Mouse (Mus musculus) heart, adult 2 months (tissue): ENCODE results near the gene Fosl1. TPM values are rescaled to one million over a fixed set of nuclear protein-coding genes. Genes with fewer than 3 reads are reported as not detected.

Source experiments
- DNase-seq, 2 experiments: peaks; one replicate each; pipeline ENCODE4 v3.0.0; 2021
- H3K27ac ChIP-seq: fragments of 200-600 bp; 2 replicates; pipeline ENCODE4 v1.8.1; 2022
- H3K27me3 ChIP-seq: fragments of 200-500 bp; 2 replicates; pipeline ENCODE4 v1.6.1; 2012; ENCODE audit warnings: mild to moderate bottlenecking, low read length, inconsistent platforms, mixed read lengths; ENCODE audit not compliant: control insufficient read depth, insufficient read depth
- H3K36me3 ChIP-seq: fragments of 200-500 bp; 2 replicates; pipeline ENCODE4 v1.6.1; 2012; ENCODE audit warnings: low read length, inconsistent platforms; ENCODE audit not compliant: control insufficient read depth, insufficient read depth
- H3K4me1 ChIP-seq: fragments of 200-500 bp; 2 replicates; pipeline ENCODE4 v1.6.1; 2011; ENCODE audit warnings: low read length; ENCODE audit not compliant: control insufficient read depth, insufficient read depth
- H3K4me3 ChIP-seq: fragments of 200-600 bp; 2 replicates; pipeline ENCODE4 v1.8.1; 2022
- H3K79me2 ChIP-seq: fragments of 200-500 bp; replicated peaks from 2 replicates; pipeline ENCODE4 v1.6.1; 2012; ENCODE audit warnings: mild to moderate bottlenecking, inconsistent platforms, low read length, moderate library complexity, mixed read lengths; ENCODE audit not compliant: control insufficient read depth, insufficient read depth
- H3K9ac ChIP-seq: fragments of 200-500 bp; 2 replicates; pipeline ENCODE4 v1.6.1; 2012; ENCODE audit warnings: low read depth, mild to moderate bottlenecking, control low read depth, inconsistent platforms, low read length, mixed read lengths
- CTCF ChIP-seq: fragments of 200-600 bp; IDR thresholded peaks from 2 replicates; pipeline ENCODE4 v1.8.1; 2022; ENCODE audit warnings: antibody characterized with exemption, mild to moderate bottlenecking, moderate library complexity
- EP300 ChIP-seq: fragments of 200-500 bp; IDR thresholded peaks from 2 replicates; pipeline ENCODE4 v1.6.1; 2011; ENCODE audit warnings: low read depth, low read length, control low read depth; ENCODE audit not compliant: insufficient read depth
- POLR2A ChIP-seq: fragments of 200-500 bp; IDR thresholded peaks from 2 replicates; pipeline ENCODE4 v1.6.1; 2011; ENCODE audit warnings: mild to moderate bottlenecking, low read depth, low read length, control low read depth; ENCODE audit not compliant: insufficient read depth
- WGBS: fragments of 180-500 bp; shearing (Covaris S2); methylation state at CpG from one replicate; pipeline ENCODE4 v1.1.7; 2018; 5-methylcytosine and 5-hydroxymethylcytosine counted together
- intact Hi-C: fragments of 180-260 bp; cut with DNase I; formaldehyde crosslinking; loops from one replicate; pipeline ENCODE4 v1.15.1; 2025
- polyA plus RNA-seq: library from polyadenylated mRNA; depleted of rRNA; stranded (reverse); fragments of >200 nt; gene quantifications from 2 replicates; pipeline ENCODE4 v1.2.3, GENCODE M21; 2012
- total RNA-seq, 2 experiments: library from RNA; stranded (reverse); gene quantifications; 2 replicates each; pipeline ENCODE4 v1.2.3; 2021

Gene Fosl1
- total and polyA plus RNA-seq, 3 experiments, result not detected

GRCm38 (mm10) chr19:5428083-5428482 lies 19.3 kb upstream of the Fosl1 start:
- 86% methylated on average over 2 of the region's 2 CpGs for WGBS
- Histone ChIP-seq H3K27ac (no peak overlapping the region; the same call in 1 of the 2 replicates), H3K79me2 (peaks cover 6% of the 10 kb centered on the region; the same call in 1 of the 2 replicates), H3K4me1 (peaks cover 15% of the 10 kb centered on the region), H3K36me3 (peaks cover 2% of the 10 kb centered on the region), H3K4me3 (no peak overlapping the region), H3K9ac (no peak overlapping the region), H3K27me3 (no peaks in the 10 kb centered on the region)
- intact Hi-C loops, result loop anchor here (2.0 kb wide), 2 partner anchors 61 to 89 kb away; partner anchors contain the start of genes Banf1 and Eif1ad
- peak in 1 of 2 experiments; percentile 36 for DNase-seq
- no peak for TF ChIP-seq POLR2A
- peak; percentile 76 for TF ChIP-seq CTCF
- no peak for TF ChIP-seq EP300

GRCm38 (mm10) chr19:5429219-5429618 lies 18.1 kb upstream of the Fosl1 start:
- Histone ChIP-seq H3K4me3 (no peak overlapping the region), H3K9ac (no peak overlapping the region), H3K4me1 (peaks cover 16% of the 10 kb centered on the region), H3K79me2 (peaks cover 6% of the 10 kb centered on the region; the same call in 1 of the 2 replicates), H3K27me3 (no peaks in the 10 kb centered on the region), H3K36me3 (peaks cover 2% of the 10 kb centered on the region), H3K27ac (no peak overlapping the region)
- WGBS, result 70% methylated on average over 4 of the region's 4 CpGs
- intact Hi-C loops, result loop anchor here (2.0 kb wide), 2 partner anchors 62 to 90 kb away; partner anchors contain the start of genes Banf1 and Eif1ad
- no peak for DNase-seq
- TF ChIP-seq POLR2A, result no peak
- TF ChIP-seq CTCF, result no peak
- no peak for TF ChIP-seq EP300

- WGBS, result 36% methylated on average over 8 of the region's 8 CpGs
- intact Hi-C loops, result loop anchor here (2.0 kb wide), 2 partner anchors 63 to 91 kb away; partner anchors contain the start of genes Banf1 and Eif1ad
- H3K9ac ChIP-seq, result no peak overlapping the region
These were observed 17.5 kb upstream of the Fosl1 start for GRCm38 (mm10) chr19:5429806-5430205.

GRCm38 (mm10) chr19:5430408-5430807 lies 16.9 kb upstream of the Fosl1 start:
- intact Hi-C loops, result no loop called here
- DNase-seq, result no peak
- WGBS, result 57% methylated on average over 1 of the region's 1 CpGs

More at GRCm38 (mm10) chr19:5429806-5430205, 17.5 kb upstream of the Fosl1 start:
- no peak overlapping the region for H3K27ac ChIP-seq
- TF ChIP-seq POLR2A, result no peak
- TF ChIP-seq CTCF, result no peak
- no peak for TF ChIP-seq EP300
- peaks cover 16% of the 10 kb centered on the region for H3K4me1 ChIP-seq
- H3K4me3 ChIP-seq, result no peak overlapping the region
- peaks cover 6% of the 10 kb centered on the region; the same call in 1 of the 2 replicates for H3K79me2 ChIP-seq
- no peaks in the 10 kb centered on the region for H3K27me3 ChIP-seq
- DNase-seq, result peak; percentile 56 to 73
- peaks cover 2% of the 10 kb centered on the region for H3K36me3 ChIP-seq

GRCm38 (mm10) chr19:5431911-5432464 lies 15.4 kb upstream of the Fosl1 start:
- H3K27ac ChIP-seq, result no peak overlapping the region; the same call in 1 of the 2 replicates
- no peaks in the 10 kb centered on the region; the same call in 1 of the 2 replicates for H3K36me3 ChIP-seq
- no peak overlapping the region for H3K4me3 ChIP-seq
- H3K79me2 ChIP-seq, result no peaks in the 10 kb centered on the region
- WGBS, result 78% methylated on average over 4 of the region's 4 CpGs
- H3K4me1 ChIP-seq, result peaks cover 8% of the 10 kb centered on the region
- no peak overlapping the region for H3K9ac ChIP-seq
- H3K27me3 ChIP-seq, result no peaks in the 10 kb centered on the region
- TF ChIP-seq POLR2A, result no peak
- TF ChIP-seq CTCF, result no peak
- no peak for TF ChIP-seq EP300
- intact Hi-C loops, result loop anchor here (2.0 kb wide), 2 partner anchors 23 to 55 kb away; no protein-coding TSS in a partner anchor
- DNase-seq, result peak; percentile 33 to 53

More at GRCm38 (mm10) chr19:5430408-5430807, 16.9 kb upstream of the Fosl1 start:
- no peaks in the 10 kb centered on the region for H3K27me3 ChIP-seq
- TF ChIP-seq CTCF, result no peak
- no peak for TF ChIP-seq EP300
- no peak for TF ChIP-seq POLR2A
- no peak overlapping the region for H3K4me3 ChIP-seq
- peaks cover 16% of the 10 kb centered on the region for H3K4me1 ChIP-seq
- H3K79me2 ChIP-seq, result peaks cover 6% of the 10 kb centered on the region; the same call in 1 of the 2 replicates
- H3K9ac ChIP-seq, result no peak overlapping the region
- H3K36me3 ChIP-seq, result peaks cover 2% of the 10 kb centered on the region
- H3K27ac ChIP-seq, result no peak overlapping the region

- Histone ChIP-seq H3K4me1 (peaks cover 7% of the 10 kb centered on the region), H3K79me2 (no peaks in the 10 kb centered on the region), H3K27ac (peak overlapping the region; percentile 63), H3K36me3 (no peaks in the 10 kb centered on the region), H3K9ac (peak overlapping the region; percentile 50), H3K27me3 (no peaks in the 10 kb centered on the region), H3K4me3 (peak overlapping the region; percentile 48)
- intact Hi-C loops, result loop anchor here (2.0 kb wide), 2 partner anchors 22 to 54 kb away; no protein-coding TSS in a partner anchor
- DNase-seq, result peak; percentile 70 to 71
- WGBS, result 3% methylated on average over 16 of the region's 16 CpGs
- TF ChIP-seq POLR2A, result no peak
- peak; percentile 55; the same call in 1 of the 2 replicates for TF ChIP-seq EP300
- peak; percentile 74 for TF ChIP-seq CTCF
These were observed 14.1 kb upstream of the Fosl1 start for GRCm38 (mm10) chr19:5432992-5433852.
